Mouse (Mus musculus) hindbrain, embryonic 15.5 days (tissue): ENCODE data around the gene Tnk2. TPM values are rescaled to one million over a fixed set of nuclear protein-coding genes. Genes with fewer than 3 reads are reported as not detected.

Source experiments
- ATAC-seq: fragments of 200-750 bp; cut with Nextera tagmentation; 2 replicates; pipeline ENCODE4 v1.8.0; 2017; ENCODE audit warnings: low read depth, moderate number of reproducible peaks, moderate TSS enrichment; ENCODE audit not compliant: low FRiP score
- H3K27ac ChIP-seq: fragments of 300-500 bp; sonication (generic); replicated peaks from 2 replicates; pipeline ENCODE4 v1.5.1; 2015; ENCODE audit warnings: mild to moderate bottlenecking, inconsistent platforms
- H3K27me3 ChIP-seq: fragments of 300-500 bp; sonication (generic); 2 replicates; pipeline ENCODE4 v1.6.1; 2015; ENCODE audit warnings: control low read depth, inconsistent platforms
- H3K36me3 ChIP-seq: fragments of 300-500 bp; sonication (generic); 2 replicates; pipeline ENCODE4 v1.6.1; 2015; ENCODE audit warnings: control low read depth, inconsistent platforms
- H3K4me1 ChIP-seq: fragments of 300-500 bp; sonication (generic); replicated peaks from 2 replicates; pipeline ENCODE4 v1.6.1; 2015; ENCODE audit warnings: control low read depth, inconsistent platforms
- H3K4me2 ChIP-seq: fragments of 300-500 bp; sonication (generic); 2 replicates; pipeline ENCODE4 v1.6.1; 2015; ENCODE audit warnings: moderate library complexity, mild to moderate bottlenecking, inconsistent platforms
- H3K4me3 ChIP-seq: fragments of 300-500 bp; sonication (generic); 2 replicates; pipeline ENCODE4 v1.5.1; 2015; ENCODE audit warnings: mild to moderate bottlenecking, inconsistent platforms
- H3K9ac ChIP-seq: fragments of 300-500 bp; sonication (generic); 2 replicates; pipeline ENCODE4 v1.6.1; 2015; ENCODE audit warnings: inconsistent platforms
- H3K9me3 ChIP-seq: fragments of 300-500 bp; sonication (generic); 2 replicates; pipeline ENCODE4 v1.6.1; 2016; ENCODE audit warnings: control low read depth, inconsistent platforms
- WGBS: fragments of 180-500 bp; shearing (Covaris S2); methylation state at CpG from one replicate; pipeline ENCODE4 v1.1.7; 2015; 5-methylcytosine and 5-hydroxymethylcytosine counted together
- polyA plus RNA-seq: library from polyadenylated mRNA; unstranded; fragments of >200 nt; fragmentation: Nextera tagmentation; extraction: Ambion mirVana; gene quantifications from 2 replicates; pipeline ENCODE4 v1.2.1, GENCODE M21; 2015

Tnk2 gene
- polyA plus RNA-seq, 1 experiment from 2014 or later, result 25.9 TPM

GRCm38 (mm10) chr16:32687221-32687620, 43.5 kb downstream of the Tnk2 start:
- Histone ChIP-seq H3K4me1 (no peaks in the 10 kb centered on the region), H3K27ac (no peak overlapping the region), H3K9ac (no peak overlapping the region), H3K9me3 (no peaks in the 10 kb centered on the region), H3K27me3 (no peaks in the 10 kb centered on the region), H3K4me3 (no peak overlapping the region), H3K36me3 (peaks cover 7% of the 10 kb centered on the region; the same call in 1 of the 2 replicates), H3K4me2 (no peak overlapping the region)
- ATAC-seq, result no peak
- 76% methylated on average over 5 of the region's 5 CpGs for WGBS

DNA sequence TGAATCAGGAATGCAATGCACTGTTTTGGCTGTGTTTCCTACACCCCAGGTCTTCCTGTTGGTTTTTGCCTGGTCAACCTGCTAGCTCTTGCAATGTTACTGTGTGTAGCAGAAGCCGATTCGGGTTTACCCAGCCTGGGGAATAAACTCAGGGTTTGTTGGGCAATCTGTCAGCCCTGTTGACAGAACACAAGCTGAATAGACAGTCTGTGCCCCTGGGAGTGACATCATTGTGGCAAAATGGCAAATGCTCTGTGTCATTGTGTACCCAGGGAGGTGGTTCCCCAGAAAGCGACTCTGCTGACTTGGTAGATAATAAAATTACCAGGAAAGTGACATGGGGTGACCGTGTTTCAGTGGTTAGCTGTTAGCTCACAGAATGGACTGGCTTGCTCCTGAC, 45.1 kb downstream of the Tnk2 start:
- Histone ChIP-seq H3K27me3 (no peaks in the 10 kb centered on the region), H3K36me3 (no peaks in the 10 kb centered on the region), H3K4me1 (no peaks in the 10 kb centered on the region), H3K9ac (no peak overlapping the region), H3K4me2 (no peak overlapping the region), H3K9me3 (no peaks in the 10 kb centered on the region), H3K4me3 (no peak overlapping the region), H3K27ac (no peak overlapping the region)
- no peak for ATAC-seq
- WGBS, result 46% methylated on average over 4 of the region's 4 CpGs

GRCm38 (mm10) chr16:32689501-32689900, 45.8 kb downstream of the Tnk2 start:
- H3K9me3 ChIP-seq, result no peaks in the 10 kb centered on the region
- no peaks in the 10 kb centered on the region for H3K27me3 ChIP-seq
- H3K4me1 ChIP-seq, result no peaks in the 10 kb centered on the region
- no peak overlapping the region for H3K27ac ChIP-seq
- no peak overlapping the region for H3K4me2 ChIP-seq
- no peak overlapping the region for H3K4me3 ChIP-seq
- no peaks in the 10 kb centered on the region for H3K36me3 ChIP-seq
- no peak for ATAC-seq
- no peak overlapping the region for H3K9ac ChIP-seq
- WGBS, result 7% methylated on average over 9 of the region's 9 CpGs

DNA sequence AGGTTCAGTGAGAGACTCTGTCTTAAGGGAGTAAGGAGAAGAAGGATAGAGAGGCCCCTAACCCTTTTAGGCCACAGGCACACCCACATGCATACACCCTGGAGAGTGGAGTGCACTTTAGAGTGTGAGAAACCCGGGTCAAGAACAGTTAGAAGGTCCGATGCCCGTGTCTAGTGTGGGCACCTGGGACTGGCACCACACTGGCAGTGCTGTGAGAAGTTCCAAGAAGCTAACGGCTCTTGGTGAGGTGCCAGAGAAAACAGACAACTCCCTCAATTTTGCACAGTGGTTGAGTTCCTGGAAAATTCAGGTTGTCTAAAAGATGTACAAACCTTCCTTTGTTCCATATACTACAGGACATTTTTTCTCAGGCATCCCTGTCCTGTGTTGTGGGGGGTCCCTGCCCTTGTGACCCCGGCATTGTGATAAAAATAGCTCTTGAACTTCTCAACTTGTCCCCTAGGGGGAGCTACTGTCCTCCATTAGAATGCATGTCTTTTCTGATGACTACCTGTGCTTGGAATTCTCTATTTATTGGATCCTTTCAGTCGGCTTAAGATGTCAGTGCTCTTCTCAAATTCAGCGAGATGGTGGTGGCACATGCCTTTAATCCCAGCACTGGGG, 53.3 kb downstream of the Tnk2 start:
- WGBS, result 46% methylated on average over 7 of the region's 7 CpGs
- no peak overlapping the region for H3K27ac ChIP-seq

GRCm38 (mm10) chr16:32697665-32698446, 54.2 kb downstream of the Tnk2 start:
- H3K36me3 ChIP-seq, result no peaks in the 10 kb centered on the region
- H3K27me3 ChIP-seq, result no peaks in the 10 kb centered on the region
- H3K27ac ChIP-seq, result no peak overlapping the region
- no peak overlapping the region for H3K9ac ChIP-seq
- no peaks in the 10 kb centered on the region for H3K4me1 ChIP-seq
- no peak for ATAC-seq
- no peaks in the 10 kb centered on the region for H3K9me3 ChIP-seq
- H3K4me3 ChIP-seq, result no peak overlapping the region
- 90% methylated on average over 22 of the region's 22 CpGs for WGBS
- no peak overlapping the region for H3K4me2 ChIP-seq

More for the DNA sequence above, 53.3 kb downstream of the Tnk2 start:
- H3K4me1 ChIP-seq, result no peaks in the 10 kb centered on the region
- H3K9me3 ChIP-seq, result no peaks in the 10 kb centered on the region
- no peak for ATAC-seq
- H3K27me3 ChIP-seq, result no peaks in the 10 kb centered on the region
- no peak overlapping the region for H3K4me3 ChIP-seq
- no peak overlapping the region for H3K9ac ChIP-seq
- no peaks in the 10 kb centered on the region for H3K36me3 ChIP-seq
- H3K4me2 ChIP-seq, result no peak overlapping the region

GRCm38 (mm10) chr16:32698550-32698949, 54.9 kb downstream of the Tnk2 start:
- ATAC-seq, result no peak
- no peak overlapping the region for H3K4me3 ChIP-seq
- WGBS, result 43% methylated on average over 7 of the region's 7 CpGs

GRCm38 (mm10) chr16:32703312-32703912, 59.7 kb downstream of the Tnk2 start:
- 67% methylated on average over 9 of the region's 9 CpGs for WGBS
- H3K4me2 ChIP-seq, result no peak overlapping the region

More at GRCm38 (mm10) chr16:32698550-32698949, 54.9 kb downstream of the Tnk2 start:
- no peak overlapping the region for H3K9ac ChIP-seq
- no peaks in the 10 kb centered on the region for H3K4me1 ChIP-seq
- no peaks in the 10 kb centered on the region for H3K9me3 ChIP-seq
- H3K27ac ChIP-seq, result no peak overlapping the region
- H3K36me3 ChIP-seq, result no peaks in the 10 kb centered on the region
- H3K27me3 ChIP-seq, result no peaks in the 10 kb centered on the region
- H3K4me2 ChIP-seq, result no peak overlapping the region

DNA sequence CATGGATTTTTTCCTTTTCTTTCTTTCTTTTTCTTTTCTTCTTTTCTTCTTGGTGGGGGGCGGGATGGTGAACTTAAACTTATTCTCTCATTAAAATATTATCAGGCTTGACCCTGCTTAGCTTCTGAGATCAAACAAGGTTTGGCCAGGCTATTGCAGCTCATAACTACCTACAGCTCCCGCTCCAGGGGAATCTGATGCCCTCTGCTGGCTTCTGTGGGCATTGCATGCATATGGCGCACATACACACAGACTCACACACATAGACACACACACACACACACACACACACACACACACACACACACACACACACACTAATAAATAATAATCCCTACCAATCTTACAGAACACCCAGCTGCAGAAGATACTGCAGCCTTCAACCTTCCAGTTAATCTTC, 61.9 kb downstream of the Tnk2 start:
- ATAC-seq, result no peak
- Histone ChIP-seq H3K9ac (no peak overlapping the region), H3K9me3 (no peaks in the 10 kb centered on the region), H3K4me1 (no peaks in the 10 kb centered on the region), H3K27me3 (no peaks in the 10 kb centered on the region), H3K4me2 (no peak overlapping the region), H3K27ac (no peak overlapping the region), H3K4me3 (no peak overlapping the region), H3K36me3 (no peaks in the 10 kb centered on the region)
- 98% methylated on average over 3 of the region's 3 CpGs for WGBS

More at GRCm38 (mm10) chr16:32703312-32703912, 59.7 kb downstream of the Tnk2 start:
- Histone ChIP-seq H3K4me1 (no peaks in the 10 kb centered on the region), H3K36me3 (no peaks in the 10 kb centered on the region), H3K27ac (no peak overlapping the region), H3K27me3 (no peaks in the 10 kb centered on the region), H3K9ac (no peak overlapping the region), H3K9me3 (no peaks in the 10 kb centered on the region), H3K4me3 (no peak overlapping the region)
- ATAC-seq, result no peak

GRCm38 (mm10) chr16:32707111-32707823, 63.6 kb downstream of the Tnk2 start:
- H3K4me1 ChIP-seq, result no peaks in the 10 kb centered on the region
- H3K36me3 ChIP-seq, result no peaks in the 10 kb centered on the region
- H3K9ac ChIP-seq, result no peak overlapping the region
- no peaks in the 10 kb centered on the region for H3K9me3 ChIP-seq
- H3K27me3 ChIP-seq, result no peaks in the 10 kb centered on the region
- WGBS, result 75% methylated on average over 17 of the region's 17 CpGs
- no peak overlapping the region for H3K4me2 ChIP-seq
- no peak overlapping the region for H3K4me3 ChIP-seq
- ATAC-seq, result no peak
- H3K27ac ChIP-seq, result no peak overlapping the region

DNA sequence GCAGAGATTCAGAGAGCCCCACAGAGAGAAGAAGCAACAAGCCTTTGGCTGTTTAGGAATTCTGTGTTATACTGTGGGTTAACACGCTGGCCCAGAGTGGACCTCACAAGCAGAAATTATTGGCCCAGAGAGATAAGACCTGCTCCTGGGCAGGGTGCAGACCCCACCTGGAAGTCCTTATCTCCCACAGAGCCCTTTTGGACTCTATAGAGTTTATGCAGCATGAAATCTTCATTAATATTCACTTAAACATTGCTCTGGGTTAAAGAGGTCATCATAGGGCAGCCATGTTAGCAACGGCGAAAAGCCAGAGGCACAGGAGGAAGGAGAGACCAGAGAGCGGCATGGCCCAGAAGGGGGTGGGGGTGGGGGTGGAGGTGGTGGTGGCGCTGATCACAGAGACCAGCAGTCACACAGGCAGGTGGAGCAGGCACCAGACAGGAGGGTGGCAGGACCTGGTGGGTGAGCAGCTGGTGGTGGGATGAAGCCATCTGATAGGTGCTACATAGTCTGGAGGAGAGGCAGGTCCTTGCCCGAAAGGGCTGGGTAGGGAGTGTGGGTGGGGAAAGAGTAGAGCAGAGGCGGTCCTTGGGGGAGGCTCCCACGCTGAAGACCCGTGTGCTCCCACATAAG, 64.3 kb downstream of the Tnk2 start:
- Histone ChIP-seq H3K4me1 (no peaks in the 10 kb centered on the region), H3K27ac (no peak overlapping the region), H3K36me3 (no peaks in the 10 kb centered on the region), H3K4me3 (no peak overlapping the region), H3K27me3 (no peaks in the 10 kb centered on the region), H3K9me3 (no peaks in the 10 kb centered on the region), H3K4me2 (no peak overlapping the region), H3K9ac (no peak overlapping the region)
- no peak for ATAC-seq
- WGBS, result 73% methylated on average over 9 of the region's 9 CpGs

DNA sequence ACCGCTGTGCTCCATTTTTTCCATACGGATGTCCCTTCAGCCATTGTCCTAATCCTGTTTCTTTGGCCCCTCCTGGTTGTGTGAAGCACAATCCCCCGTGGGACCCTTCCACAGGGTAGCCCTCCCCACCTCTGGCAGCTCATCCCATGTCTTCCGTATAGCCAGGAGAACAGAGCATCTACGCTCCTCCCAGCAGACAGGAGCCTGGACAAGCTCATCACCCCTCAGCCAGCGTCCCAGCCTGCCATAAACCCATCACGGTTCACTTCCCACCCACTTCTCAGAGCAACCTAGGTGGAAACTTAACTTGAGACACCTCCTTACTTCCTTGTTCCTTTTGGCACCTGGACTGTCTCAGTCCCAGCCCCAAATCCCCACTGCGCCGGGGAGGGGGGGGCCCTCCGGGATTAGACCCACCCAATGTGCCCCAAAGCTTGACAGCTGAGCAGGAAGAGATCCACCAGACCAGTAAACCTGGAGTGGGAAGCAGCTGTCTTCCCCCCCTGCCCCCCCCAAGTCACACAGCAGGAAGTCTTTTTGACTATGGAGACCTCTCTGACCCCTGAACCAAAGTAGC, 64.9 kb downstream of the Tnk2 start:
- no peak for ATAC-seq
- H3K36me3 ChIP-seq, result no peaks in the 10 kb centered on the region
- H3K4me3 ChIP-seq, result no peak overlapping the region
- H3K27me3 ChIP-seq, result no peaks in the 10 kb centered on the region
- H3K9ac ChIP-seq, result no peak overlapping the region
- no peaks in the 10 kb centered on the region for H3K9me3 ChIP-seq
- no peaks in the 10 kb centered on the region for H3K4me1 ChIP-seq
- WGBS, result 83% methylated on average over 10 of the region's 10 CpGs
- H3K4me2 ChIP-seq, result no peak overlapping the region
- no peak overlapping the region for H3K27ac ChIP-seq
